Mouse (Mus musculus): ENCODE measurements around the gene Tnrc6c. TPM values are rescaled to one million over a fixed set of nuclear protein-coding genes. Genes with fewer than 3 reads are reported as not detected.

Tnrc6c gene
- total and polyA plus RNA-seq, 3 experiments = 17.7 to 30.3 (median 28.5) TPM

DNA sequence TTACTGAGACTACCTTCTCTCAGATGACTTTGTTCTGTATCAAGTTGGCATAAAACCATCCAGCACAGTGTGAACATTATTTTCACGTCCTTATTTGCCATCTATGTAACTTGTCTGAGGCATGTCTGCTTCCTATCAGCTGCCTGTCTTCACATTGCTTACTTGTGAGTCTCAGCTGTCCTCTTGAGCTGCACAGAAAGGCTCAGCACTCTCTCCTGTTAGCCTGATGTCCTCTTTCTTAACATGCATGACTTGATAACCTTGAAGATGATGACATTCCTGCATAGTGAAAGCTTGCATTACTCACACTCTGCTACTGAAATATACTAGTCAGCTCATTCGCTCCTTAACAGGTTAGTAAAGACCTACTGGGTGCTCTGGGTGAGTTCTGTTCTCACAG, 53.1 kb downstream of the Tnrc6c start:
- intact Hi-C loops (cut with DNase I) = loop anchor here (5.0 kb wide), 1 partner anchor 320 kb away; no protein-coding TSS in a partner anchor
- 35% methylated on average over 2 of the region's 2 CpGs for WGBS
- DNase-seq = no peak
- Histone ChIP-seq H3K4me1 (ENCODE audit: control insufficient read depth, insufficient read depth, low read length) (peaks cover 15% of the 10 kb centered on the region), H3K27ac (no peak overlapping the region), H3K9ac (ENCODE audit: low read depth, low read length) (no peak overlapping the region), H3K79me2 (replicated peaks; ENCODE audit: control insufficient read depth, insufficient read depth, low read length) (0 out of 2 replicates have a peak, but pooled peaks cover 2% of the 10 kb centered on the region), H3K27me3 (ENCODE audit: control insufficient read depth, insufficient read depth, low read length) (no peaks in the 10 kb centered on the region), H3K4me3 (no peak overlapping the region), H3K36me3 (ENCODE audit: control insufficient read depth, insufficient read depth, low read length) (peaks cover 9% of the 10 kb centered on the region)
- TF ChIP-seq POLR2A (IDR thresholded peaks at IDR 0.05; ENCODE audit: insufficient read depth, low read depth, low read length) (no peak), CTCF (IDR thresholded peaks at IDR 0.05) (no peak), EP300 (IDR thresholded peaks at IDR 0.05; ENCODE audit: insufficient read depth, low read depth, low read length) (no peak)

DNA sequence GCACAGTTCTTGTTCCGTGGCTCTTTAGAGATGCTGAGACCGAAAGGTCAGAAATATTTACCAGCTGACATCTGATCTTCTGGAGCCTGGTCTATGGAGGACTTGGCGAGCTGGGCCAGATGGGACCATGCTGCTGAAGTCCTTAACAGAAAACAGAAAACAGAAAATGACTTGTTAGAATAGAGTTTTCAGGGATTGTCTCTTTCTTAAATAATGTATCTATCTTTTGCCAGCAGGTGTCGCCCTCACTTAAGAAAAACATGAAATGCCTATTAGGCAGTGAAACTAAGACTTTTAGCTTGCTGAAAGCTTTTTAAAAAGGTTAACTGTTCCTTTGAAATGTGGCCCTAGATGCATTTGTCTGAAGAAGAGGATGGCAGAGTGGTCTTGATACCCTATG, 55.2 kb downstream of the Tnrc6c start:
- peak; percentile 38 to 58 for DNase-seq
- Histone ChIP-seq H3K79me2 (replicated peaks; ENCODE audit: control insufficient read depth, insufficient read depth, low read length) (no peaks in the 10 kb centered on the region), H3K27me3 (ENCODE audit: control insufficient read depth, insufficient read depth, low read length) (no peaks in the 10 kb centered on the region), H3K27ac (peak overlapping the region; percentile 28; the same call in 1 of the 2 replicates), H3K4me1 (ENCODE audit: control insufficient read depth, insufficient read depth, low read length) (peaks cover 15% of the 10 kb centered on the region), H3K4me3 (no peak overlapping the region), H3K36me3 (ENCODE audit: control insufficient read depth, insufficient read depth, low read length) (peaks cover 6% of the 10 kb centered on the region), H3K9ac (ENCODE audit: low read depth, low read length) (no peak overlapping the region)
- intact Hi-C loops (cut with DNase I) = loop anchor here (1.0 to 5.0 kb wide), 3 partner anchors 77 to 322 kb away; no protein-coding TSS in a partner anchor
- WGBS = 60% methylated on average over 4 of the region's 4 CpGs
- peak; percentile 83 for TF ChIP-seq CTCF (IDR thresholded peaks at IDR 0.05)
- TF ChIP-seq EP300 (IDR thresholded peaks at IDR 0.05; ENCODE audit: insufficient read depth, low read depth, low read length) = no peak

DNA sequence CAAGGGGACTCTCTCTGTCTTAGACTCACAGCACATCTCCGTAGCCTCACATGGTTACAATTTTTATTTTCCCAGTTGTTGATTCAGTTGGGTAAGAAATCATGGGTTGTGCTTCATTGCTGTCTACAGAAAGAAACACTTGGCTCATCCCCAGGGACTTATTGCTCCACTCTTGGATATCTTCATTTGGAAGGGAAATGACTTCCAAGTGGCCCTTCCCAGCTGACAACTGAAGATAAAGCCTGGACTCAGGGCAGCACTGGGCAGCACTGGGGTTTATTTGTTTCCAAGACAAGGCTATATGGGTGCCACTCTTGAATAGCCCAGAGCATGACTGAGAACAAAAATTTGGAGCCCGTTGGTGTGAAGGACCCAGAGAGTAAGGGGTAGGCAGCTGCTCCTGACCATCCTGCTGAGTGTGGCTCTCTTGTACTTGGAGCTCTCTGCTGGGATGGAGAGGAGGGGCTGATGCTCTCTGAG, 56.8 kb downstream of the Tnrc6c start:
- H3K4me1 ChIP-seq (ENCODE audit: control insufficient read depth, insufficient read depth, low read length) = peaks cover 15% of the 10 kb centered on the region
- H3K9ac ChIP-seq (ENCODE audit: low read depth, low read length) = no peak overlapping the region
- no peaks in the 10 kb centered on the region for H3K27me3 ChIP-seq (ENCODE audit: control insufficient read depth, insufficient read depth, low read length)
- intact Hi-C loops (cut with DNase I) = no loop called here
- TF ChIP-seq POLR2A (IDR thresholded peaks at IDR 0.05; ENCODE audit: insufficient read depth, low read depth, low read length) (no peak), EP300 (IDR thresholded peaks at IDR 0.05; ENCODE audit: insufficient read depth, low read depth, low read length) (0 out of 2 replicates have a peak, but pooled peaks have one; percentile 41)
- DNase-seq = peak; percentile 59 to 68
- peaks cover 6% of the 10 kb centered on the region for H3K36me3 ChIP-seq (ENCODE audit: control insufficient read depth, insufficient read depth, low read length)
- H3K4me3 ChIP-seq = no peak overlapping the region
- peak overlapping the region; percentile 41 for H3K27ac ChIP-seq
- 35% methylated on average over 2 of the region's 2 CpGs for WGBS
- no peaks in the 10 kb centered on the region for H3K79me2 ChIP-seq (replicated peaks; ENCODE audit: control insufficient read depth, insufficient read depth, low read length)

DNA sequence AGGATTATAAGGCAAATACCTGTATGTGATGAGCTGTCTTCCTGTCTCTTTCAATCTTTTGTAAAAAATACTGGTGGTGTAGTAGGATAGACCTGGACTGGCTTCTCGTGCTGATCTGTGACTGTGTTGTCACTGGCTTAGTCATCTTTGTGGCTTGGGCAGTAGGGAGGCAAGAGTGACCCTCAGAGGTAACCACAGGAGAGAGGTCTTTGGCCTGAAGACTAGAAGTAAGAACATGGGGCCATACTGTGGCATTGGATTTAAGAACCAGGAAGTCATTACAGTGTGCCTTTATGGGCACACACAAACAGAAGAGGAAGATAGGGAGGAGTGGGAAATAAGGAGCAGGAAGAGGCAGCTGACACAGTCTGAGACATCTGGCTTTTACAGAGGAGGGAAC, 58.0 kb downstream of the Tnrc6c start:
- TF ChIP-seq CTCF (IDR thresholded peaks at IDR 0.05) = no peak
- no peak for TF ChIP-seq POLR2A (IDR thresholded peaks at IDR 0.05; ENCODE audit: insufficient read depth, low read depth, low read length)
- TF ChIP-seq EP300 (IDR thresholded peaks at IDR 0.05; ENCODE audit: insufficient read depth, low read depth, low read length) = no peak

DNA sequence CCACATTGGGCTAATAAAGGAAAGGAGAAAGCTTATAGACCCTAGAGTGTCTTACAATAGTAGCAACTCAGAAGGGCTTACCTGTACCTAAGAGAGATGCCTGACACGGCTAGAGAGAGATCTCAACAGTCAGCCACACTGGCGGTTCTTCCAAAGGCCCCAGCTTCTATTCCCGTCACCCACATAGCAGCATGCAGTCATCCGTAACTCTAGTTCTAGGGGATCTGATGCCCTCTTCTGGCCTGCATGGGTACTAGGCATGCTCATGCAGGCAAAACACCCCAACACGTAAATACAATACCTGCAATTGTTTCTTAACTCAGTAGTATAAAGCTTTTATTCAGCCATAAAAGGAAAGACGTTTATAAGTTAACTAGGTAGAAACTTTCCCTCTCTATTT, 59.3 kb downstream of the Tnrc6c start:
- intact Hi-C loops (cut with DNase I) = no loop called here
- peaks cover 2% of the 10 kb centered on the region; the same call in 1 of the 2 replicates for H3K36me3 ChIP-seq (ENCODE audit: control insufficient read depth, insufficient read depth, low read length)

More for the DNA sequence above, 58.0 kb downstream of the Tnrc6c start:
- Histone ChIP-seq H3K4me3 (no peak overlapping the region), H3K4me1 (ENCODE audit: control insufficient read depth, insufficient read depth, low read length) (peaks cover 12% of the 10 kb centered on the region), H3K9ac (ENCODE audit: low read depth, low read length) (no peak overlapping the region), H3K27me3 (ENCODE audit: control insufficient read depth, insufficient read depth, low read length) (no peaks in the 10 kb centered on the region), H3K79me2 (replicated peaks; ENCODE audit: control insufficient read depth, insufficient read depth, low read length) (no peaks in the 10 kb centered on the region), H3K27ac (no peak overlapping the region), H3K36me3 (ENCODE audit: control insufficient read depth, insufficient read depth, low read length) (peaks cover 5% of the 10 kb centered on the region)
- intact Hi-C loops (cut with DNase I) = no loop called here
- DNase-seq = no peak
- 61% methylated on average over 1 of the region's 1 CpGs for WGBS

DNA sequence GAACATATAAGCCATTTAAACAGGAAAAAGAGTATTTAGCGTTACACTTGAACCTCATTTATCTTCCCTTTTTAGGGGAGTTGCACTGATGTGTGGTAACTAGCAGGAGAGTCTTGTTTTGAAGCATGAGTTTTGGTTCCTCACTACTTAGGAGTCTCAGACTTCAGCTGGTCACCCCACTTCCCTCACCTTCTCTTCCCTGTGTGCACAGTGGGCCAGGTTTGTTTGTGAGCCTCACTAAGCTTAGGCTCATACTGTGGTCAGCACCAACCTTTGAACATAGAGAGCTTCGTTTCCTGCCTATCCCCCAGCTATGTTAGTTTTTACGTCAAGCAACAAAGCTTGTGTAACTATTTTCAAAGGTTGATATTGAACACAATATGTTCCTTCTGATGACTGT, 64.7 kb downstream of the Tnrc6c start:
- no peaks in the 10 kb centered on the region for H3K27me3 ChIP-seq (ENCODE audit: control insufficient read depth, insufficient read depth, low read length)
- no peak for DNase-seq
- no peaks in the 10 kb centered on the region for H3K4me1 ChIP-seq (ENCODE audit: control insufficient read depth, insufficient read depth, low read length)
- H3K36me3 ChIP-seq (ENCODE audit: control insufficient read depth, insufficient read depth, low read length) = no peaks in the 10 kb centered on the region
- no peak overlapping the region for H3K4me3 ChIP-seq
- no peak overlapping the region for H3K9ac ChIP-seq (ENCODE audit: low read depth, low read length)
- no peak overlapping the region for H3K27ac ChIP-seq
- WGBS = 90% methylated on average over 3 of the region's 3 CpGs
- intact Hi-C loops (cut with DNase I) = no loop called here
- TF ChIP-seq CTCF (IDR thresholded peaks at IDR 0.05) = no peak
- TF ChIP-seq POLR2A (IDR thresholded peaks at IDR 0.05; ENCODE audit: insufficient read depth, low read depth, low read length) = no peak
- no peak for TF ChIP-seq EP300 (IDR thresholded peaks at IDR 0.05; ENCODE audit: insufficient read depth, low read depth, low read length)
- H3K79me2 ChIP-seq (replicated peaks; ENCODE audit: control insufficient read depth, insufficient read depth, low read length) = no peaks in the 10 kb centered on the region

More for the DNA sequence above, 59.3 kb downstream of the Tnrc6c start:
- H3K4me3 ChIP-seq = no peak overlapping the region
- H3K4me1 ChIP-seq (ENCODE audit: control insufficient read depth, insufficient read depth, low read length) = peaks cover 10% of the 10 kb centered on the region
- no peak for DNase-seq
- no peak overlapping the region for H3K27ac ChIP-seq
- TF ChIP-seq POLR2A (IDR thresholded peaks at IDR 0.05; ENCODE audit: insufficient read depth, low read depth, low read length) (no peak), CTCF (IDR thresholded peaks at IDR 0.05) (peak; percentile 42)
- 98% methylated on average over 6 of the region's 6 CpGs for WGBS
- H3K9ac ChIP-seq (ENCODE audit: low read depth, low read length) = no peak overlapping the region
- H3K79me2 ChIP-seq (replicated peaks; ENCODE audit: control insufficient read depth, insufficient read depth, low read length) = no peaks in the 10 kb centered on the region
- H3K27me3 ChIP-seq (ENCODE audit: control insufficient read depth, insufficient read depth, low read length) = no peaks in the 10 kb centered on the region

Data from heart, adult 2 months (tissue).